Mouse (Mus musculus): ENCODE measurements around the gene Zfp276. TPM values are rescaled to one million over a fixed set of nuclear protein-coding genes. Genes with fewer than 3 reads are reported as not detected.
"Not testable (repeated sequence)": the region's sequence is repeated elsewhere in the genome, so short reads cannot be mapped to it uniquely, and the experiment has no call there.

Zfp276 gene
- polyA plus RNA-seq, 1 experiment from 2014 or later, result 24.4 TPM

DNA sequence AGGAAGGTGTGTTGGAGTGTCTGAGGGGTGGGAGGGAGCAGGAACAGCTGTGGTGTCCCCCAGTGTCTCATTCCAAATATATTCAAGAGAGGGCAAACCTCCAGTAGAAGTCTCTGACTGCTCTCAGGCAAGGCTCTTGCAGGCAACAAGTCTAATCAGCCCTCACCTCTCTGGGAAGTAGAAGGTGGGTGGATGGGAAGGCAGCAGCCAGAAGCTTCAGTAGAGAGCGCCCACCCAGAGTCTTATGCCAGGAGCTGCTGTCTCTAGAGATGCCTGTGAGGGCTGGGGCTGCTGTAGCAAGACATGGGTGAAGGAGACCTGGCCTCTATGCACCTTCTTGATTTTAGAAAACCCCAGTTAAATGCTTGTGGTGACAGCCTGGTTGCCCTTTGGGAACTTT lies 25.6 kb upstream of the Zfp276 start:
- Histone ChIP-seq H3K9ac (ENCODE audit: low read depth, low read length) (no peak overlapping the region), H3K4me3 (ENCODE audit: low read depth, low read length) (no peak overlapping the region), H3K27ac (ENCODE audit: low read length) (no peak overlapping the region), H3K4me2 (ENCODE audit: low read length) (no peak overlapping the region), H3K36me3 (ENCODE audit: control insufficient read depth, insufficient read depth, low read length) (peaks cover 14% of the 10 kb centered on the region), H3K4me1 (ENCODE audit: control insufficient read depth, insufficient read depth, low read length) (peaks cover 11% of the 10 kb centered on the region), H3K27me3 (ENCODE audit: control insufficient read depth, insufficient read depth, low read depth, low read length) (no peaks in the 10 kb centered on the region), H3K9me3 (replicated peaks; ENCODE audit: control insufficient read depth, low read length, poor library complexity, severe bottlenecking) (no peaks in the 10 kb centered on the region)
- no peak for ATAC-seq
- WGBS, result 100% methylated on average over 1 of the region's 1 CpGs

GRCm38 (mm10) chr8:123230326-123230725 lies 23.7 kb upstream of the Zfp276 start:
- not testable (repeated sequence) for H3K4me3 ChIP-seq (ENCODE audit: low read depth, low read length); H3K27ac ChIP-seq (ENCODE audit: low read length)

GRCm38 (mm10) chr8:123231742-123232141 lies 22.3 kb upstream of the Zfp276 start:
- no peak overlapping the region for H3K4me3 ChIP-seq (ENCODE audit: low read depth, low read length)
- no peaks in the 10 kb centered on the region; the same call in none of the 2 replicates for H3K27me3 ChIP-seq (ENCODE audit: control insufficient read depth, insufficient read depth, low read depth, low read length)
- peaks cover 14% of the 10 kb centered on the region for H3K36me3 ChIP-seq (ENCODE audit: control insufficient read depth, insufficient read depth, low read length)
- no peak overlapping the region for H3K27ac ChIP-seq (ENCODE audit: low read length)
- peaks cover 19% of the 10 kb centered on the region for H3K4me1 ChIP-seq (ENCODE audit: control insufficient read depth, insufficient read depth, low read length)
- no peak for ATAC-seq
- H3K4me2 ChIP-seq (ENCODE audit: low read length), result no peak overlapping the region
- H3K9me3 ChIP-seq (replicated peaks; ENCODE audit: control insufficient read depth, low read length, poor library complexity, severe bottlenecking), result no peaks in the 10 kb centered on the region
- 54% methylated on average over 5 of the region's 5 CpGs for WGBS
- H3K9ac ChIP-seq (ENCODE audit: low read depth, low read length), result no peak overlapping the region

More at GRCm38 (mm10) chr8:123230326-123230725, 23.7 kb upstream of the Zfp276 start:
- H3K4me2 ChIP-seq (ENCODE audit: low read length); ATAC-seq; H3K9ac ChIP-seq (ENCODE audit: low read depth, low read length); H3K9me3 ChIP-seq (replicated peaks; ENCODE audit: control insufficient read depth, low read length, poor library complexity, severe bottlenecking); H3K27me3 ChIP-seq (ENCODE audit: control insufficient read depth, insufficient read depth, low read depth, low read length): not testable (repeated sequence)
- 92% methylated on average over 9 of the region's 11 CpGs for WGBS
- H3K36me3 ChIP-seq (ENCODE audit: control insufficient read depth, insufficient read depth, low read length), result peaks cover 14% of the 10 kb centered on the region
- peaks cover 12% of the 10 kb centered on the region for H3K4me1 ChIP-seq (ENCODE audit: control insufficient read depth, insufficient read depth, low read length)

GRCm38 (mm10) chr8:123232553-123232952 lies 21.4 kb upstream of the Zfp276 start:
- Histone ChIP-seq H3K4me1 (ENCODE audit: control insufficient read depth, insufficient read depth, low read length) (peaks cover 19% of the 10 kb centered on the region), H3K4me3 (ENCODE audit: low read depth, low read length) (no peak overlapping the region), H3K4me2 (ENCODE audit: low read length) (no peak overlapping the region), H3K27ac (ENCODE audit: low read length) (no peak overlapping the region), H3K36me3 (ENCODE audit: control insufficient read depth, insufficient read depth, low read length) (peaks cover 14% of the 10 kb centered on the region), H3K27me3 (ENCODE audit: control insufficient read depth, insufficient read depth, low read depth, low read length) (no peaks in the 10 kb centered on the region; the same call in none of the 2 replicates), H3K9me3 (replicated peaks; ENCODE audit: control insufficient read depth, low read length, poor library complexity, severe bottlenecking) (no peaks in the 10 kb centered on the region), H3K9ac (ENCODE audit: low read depth, low read length) (no peak overlapping the region)
- WGBS, result 44% methylated on average over 7 of the region's 7 CpGs
- ATAC-seq, result no peak

DNA sequence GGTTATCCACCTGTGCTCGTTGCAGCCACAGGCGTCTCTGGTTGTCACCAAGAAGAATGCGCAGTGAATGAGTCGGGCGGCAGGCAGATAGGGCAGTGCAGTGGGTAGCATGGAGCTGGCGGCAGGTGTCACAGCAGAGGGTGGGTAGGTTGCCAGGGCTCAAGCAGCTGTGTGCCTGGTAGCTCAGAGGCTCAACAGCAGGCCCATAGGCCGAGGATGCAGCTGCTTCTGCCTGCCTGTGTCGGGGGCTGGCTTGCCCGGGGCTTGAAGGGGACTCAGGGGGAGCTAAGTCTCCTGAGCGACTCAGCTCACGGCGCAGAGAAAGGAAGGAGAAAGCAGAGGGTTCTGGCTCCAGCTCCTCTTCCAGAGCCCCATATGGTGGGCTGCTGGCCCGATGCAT lies 20.7 kb upstream of the Zfp276 start:
- Histone ChIP-seq H3K36me3 (ENCODE audit: control insufficient read depth, insufficient read depth, low read length) (peaks cover 10% of the 10 kb centered on the region), H3K27me3 (ENCODE audit: control insufficient read depth, insufficient read depth, low read depth, low read length) (no peaks in the 10 kb centered on the region; the same call in none of the 2 replicates), H3K9me3 (replicated peaks; ENCODE audit: control insufficient read depth, low read length, poor library complexity, severe bottlenecking) (no peaks in the 10 kb centered on the region), H3K4me2 (ENCODE audit: low read length) (no peak overlapping the region), H3K4me1 (ENCODE audit: control insufficient read depth, insufficient read depth, low read length) (peaks cover 19% of the 10 kb centered on the region), H3K27ac (ENCODE audit: low read length) (no peak overlapping the region), H3K4me3 (ENCODE audit: low read depth, low read length) (no peak overlapping the region), H3K9ac (ENCODE audit: low read depth, low read length) (no peak overlapping the region)
- WGBS, result 53% methylated on average over 12 of the region's 13 CpGs
- ATAC-seq, result no peak

DNA sequence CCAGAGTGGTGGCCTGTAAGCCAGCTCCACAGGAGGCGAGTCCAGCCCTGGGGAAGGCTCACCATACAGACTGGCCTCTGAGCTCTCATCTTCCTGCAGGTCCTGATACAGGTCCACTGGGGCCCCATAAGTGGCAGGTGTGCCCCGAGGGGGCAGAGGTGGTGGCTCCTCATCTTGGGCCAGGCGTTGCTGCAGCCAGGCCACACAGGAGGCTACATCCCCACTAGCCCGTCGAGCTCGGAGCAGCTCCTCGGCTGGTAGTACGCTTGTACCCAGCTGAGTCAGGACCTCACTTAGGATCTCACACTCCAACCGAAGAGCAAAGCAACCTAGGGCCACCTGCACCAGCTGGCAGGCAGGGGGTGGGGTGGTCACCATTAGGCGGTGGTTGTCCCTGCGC lies 20.2 kb upstream of the Zfp276 start:
- WGBS, result 82% methylated on average over 11 of the region's 11 CpGs
- Histone ChIP-seq H3K27ac (ENCODE audit: low read length) (no peak overlapping the region), H3K4me2 (ENCODE audit: low read length) (no peak overlapping the region), H3K9ac (ENCODE audit: low read depth, low read length) (no peak overlapping the region), H3K9me3 (replicated peaks; ENCODE audit: control insufficient read depth, low read length, poor library complexity, severe bottlenecking) (no peaks in the 10 kb centered on the region), H3K4me3 (ENCODE audit: low read depth, low read length) (no peak overlapping the region), H3K27me3 (ENCODE audit: control insufficient read depth, insufficient read depth, low read depth, low read length) (no peaks in the 10 kb centered on the region; the same call in none of the 2 replicates), H3K4me1 (ENCODE audit: control insufficient read depth, insufficient read depth, low read length) (peaks cover 19% of the 10 kb centered on the region), H3K36me3 (ENCODE audit: control insufficient read depth, insufficient read depth, low read length) (peaks cover 7% of the 10 kb centered on the region)
- ATAC-seq, result no peak

DNA sequence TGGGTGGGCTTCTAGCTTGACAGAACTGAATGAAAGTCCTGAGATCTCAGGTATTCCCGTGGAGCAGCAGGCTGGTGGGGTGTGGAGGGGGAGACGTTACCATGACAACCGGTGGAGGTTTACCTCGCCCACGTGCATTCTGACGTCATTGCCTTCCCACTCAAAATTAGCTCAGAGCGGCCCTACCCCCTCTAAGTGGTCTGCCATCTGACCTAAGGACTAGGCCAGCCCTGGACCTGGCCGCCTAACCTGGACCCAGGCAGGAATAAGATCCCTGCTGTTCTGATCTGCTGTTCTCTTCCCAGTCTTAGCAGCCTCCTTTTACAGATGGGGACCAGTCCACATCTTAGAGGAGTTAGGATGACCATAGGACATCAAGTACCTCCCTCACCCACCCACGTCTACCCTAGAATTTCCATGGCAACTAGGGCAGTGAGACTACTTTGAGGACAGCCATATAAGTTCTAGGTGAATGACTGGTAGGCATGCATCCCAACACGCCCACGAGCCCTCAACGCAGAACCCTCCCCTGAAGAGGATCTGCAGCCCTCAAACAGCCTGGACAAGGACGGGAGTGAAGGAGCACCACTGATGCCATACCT lies 19.0 kb upstream of the Zfp276 start:
- H3K4me3 ChIP-seq (ENCODE audit: low read depth, low read length), result peak overlapping the region; percentile 49
- peak; percentile 42; the same call in 1 of the 2 replicates for ATAC-seq
- no peaks in the 10 kb centered on the region for H3K36me3 ChIP-seq (ENCODE audit: control insufficient read depth, insufficient read depth, low read length)
- no peak overlapping the region for H3K27ac ChIP-seq (ENCODE audit: low read length)
- peak overlapping the region; percentile 72 for H3K9ac ChIP-seq (ENCODE audit: low read depth, low read length)
- peak overlapping the region; percentile 79 for H3K4me2 ChIP-seq (ENCODE audit: low read length)
- peaks cover 19% of the 10 kb centered on the region for H3K4me1 ChIP-seq (ENCODE audit: control insufficient read depth, insufficient read depth, low read length)
- H3K27me3 ChIP-seq (ENCODE audit: control insufficient read depth, insufficient read depth, low read depth, low read length), result no peaks in the 10 kb centered on the region; the same call in none of the 2 replicates
- 31% methylated on average over 13 of the region's 13 CpGs for WGBS
- H3K9me3 ChIP-seq (replicated peaks; ENCODE audit: control insufficient read depth, low read length, poor library complexity, severe bottlenecking), result no peaks in the 10 kb centered on the region

DNA sequence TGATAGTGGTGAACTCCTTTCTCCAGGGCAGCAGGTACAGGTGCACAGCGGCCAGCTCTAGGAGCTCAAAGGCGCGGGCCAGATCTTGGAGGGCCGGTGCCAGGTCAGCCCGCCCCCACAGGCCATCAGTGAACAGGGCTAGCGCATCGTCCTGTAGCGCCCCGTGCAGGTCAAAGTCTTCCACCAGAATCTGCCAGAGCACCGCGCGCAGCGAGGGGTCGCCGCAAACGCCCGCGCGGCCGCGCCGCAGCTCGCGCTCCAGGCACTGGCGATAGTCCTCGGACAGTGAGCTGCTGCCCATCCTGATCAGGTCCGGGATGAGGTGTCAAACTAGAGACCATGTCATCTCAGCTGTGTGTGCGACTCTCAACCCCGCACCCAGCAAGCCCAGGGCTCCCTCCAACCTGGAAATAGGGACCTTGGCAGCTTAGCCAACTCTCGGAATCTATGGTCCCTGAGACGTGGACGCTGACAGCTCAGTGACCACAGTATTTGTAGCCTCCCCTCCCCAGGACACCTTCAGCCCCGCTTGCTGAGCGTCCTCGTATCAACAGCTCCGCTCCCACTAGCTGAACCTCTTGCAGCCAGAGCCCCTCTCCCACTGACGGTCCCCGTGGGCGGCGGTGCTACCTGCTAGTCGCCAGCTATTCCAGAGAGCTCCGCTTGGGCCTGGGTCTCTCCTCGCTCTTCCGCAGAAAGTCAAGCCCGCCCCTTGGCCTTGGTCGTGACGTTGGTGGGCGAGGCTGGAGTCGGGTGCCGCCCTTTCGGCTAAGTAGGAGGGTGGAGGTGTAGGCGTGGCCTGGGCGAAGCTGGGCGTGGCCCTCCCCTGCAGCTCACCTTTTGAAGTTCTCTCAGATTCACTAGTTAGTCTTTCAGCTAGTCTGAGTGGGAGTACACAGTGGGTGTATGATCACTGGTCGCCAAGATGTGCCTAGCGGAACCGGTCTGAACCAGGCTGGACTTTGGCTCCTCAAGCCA lies 18.2 kb upstream of the Zfp276 start, which contains the start of gene Spata2l:
Spata2l (minus strand) TSS at position 714 of the 978 bp plus-strand sequence.
- peak within 1 kb of the TSS; percentile 72 for H3K9ac ChIP-seq (ENCODE audit: low read depth, low read length)
- peak within 1 kb of the TSS; percentile 47; the same call in 1 of the 2 replicates for H3K27ac ChIP-seq (ENCODE audit: low read length)
- ATAC-seq, result peak; percentile 72
- 2% methylated on average over 57 of the region's 57 CpGs for WGBS
- H3K36me3 ChIP-seq (ENCODE audit: control insufficient read depth, insufficient read depth, low read length), result no peaks in the 10 kb centered on the region
- peaks cover 19% of the 10 kb centered on the region for H3K4me1 ChIP-seq (ENCODE audit: control insufficient read depth, insufficient read depth, low read length)
- peak within 1 kb of the TSS; percentile 49 for H3K4me3 ChIP-seq (ENCODE audit: low read depth, low read length)
- peak within 1 kb of the TSS; percentile 79 for H3K4me2 ChIP-seq (ENCODE audit: low read length)
- H3K27me3 ChIP-seq (ENCODE audit: control insufficient read depth, insufficient read depth, low read depth, low read length), result no peaks in the 10 kb centered on the region; the same call in none of the 2 replicates
- no peaks in the 10 kb centered on the region for H3K9me3 ChIP-seq (replicated peaks; ENCODE audit: control insufficient read depth, low read length, poor library complexity, severe bottlenecking)
